Mouse (Mus musculus): ENCODE measurements around the gene Ppp2r1b. TPM values are rescaled to one million over a fixed set of nuclear protein-coding genes. Genes with fewer than 3 reads are reported as not detected.

The Ppp2r1b gene
- polyA plus RNA-seq, 1 experiment from 2014 or later = 73.9 TPM

DNA sequence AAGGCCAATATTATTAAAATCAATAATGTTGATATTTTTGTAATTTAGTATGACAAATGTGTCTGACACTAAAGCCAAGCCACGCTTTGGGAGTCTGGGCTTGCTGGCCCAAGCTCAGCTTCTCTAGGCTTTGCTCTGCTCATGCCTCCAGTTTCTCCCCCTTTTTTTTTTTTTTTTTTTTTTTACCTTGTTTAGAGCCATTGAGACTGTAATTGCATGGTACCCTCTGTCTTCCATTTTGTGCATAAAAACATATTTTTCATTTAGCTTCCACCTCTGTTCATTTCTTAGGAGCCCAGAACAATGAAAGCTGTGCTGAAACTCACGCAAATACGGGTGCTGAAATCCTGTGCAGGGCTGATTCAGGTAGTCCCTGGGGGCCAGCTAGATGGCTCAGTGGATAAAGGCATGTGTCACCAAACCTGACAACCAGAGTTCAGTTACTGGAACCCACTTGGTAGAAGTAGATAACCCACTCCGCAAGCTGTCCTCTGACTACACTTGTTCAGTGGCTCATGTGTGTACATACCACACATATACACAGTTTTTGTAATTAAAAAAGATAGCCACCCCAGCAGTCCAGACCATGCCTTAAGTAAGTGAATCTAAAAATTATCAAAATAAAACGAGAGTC, 10.1 kb downstream of the Ppp2r1b start:
- ATAC-seq (replicated peaks; ENCODE audit: low FRiP score, low TSS enrichment, low read depth) = no peak
- no peaks in the 10 kb centered on the region for H3K27me3 ChIP-seq (replicated peaks; ENCODE audit: control insufficient read depth, insufficient read depth, low read length)
- no peak overlapping the region for H3K4me3 ChIP-seq (ENCODE audit: low read depth, low read length)
- no peak overlapping the region for H3K4me2 ChIP-seq (ENCODE audit: low read length)
- H3K9ac ChIP-seq (ENCODE audit: low read length) = no peak overlapping the region
- no peak for DNase-seq (ENCODE audit: low spot score)
- peaks cover 18% of the 10 kb centered on the region for H3K4me1 ChIP-seq (replicated peaks; ENCODE audit: control insufficient read depth, insufficient read depth, low read length)
- H3K36me3 ChIP-seq (ENCODE audit: control insufficient read depth, insufficient read depth, low read length) = peaks cover 12% of the 10 kb centered on the region
- 89% methylated on average over 5 of the region's 5 CpGs for WGBS
- H3K27ac ChIP-seq (ENCODE audit: low read depth) = no peak overlapping the region
- H3K9me3 ChIP-seq (ENCODE audit: control insufficient read depth, low read length) = no peaks in the 10 kb centered on the region

DNA sequence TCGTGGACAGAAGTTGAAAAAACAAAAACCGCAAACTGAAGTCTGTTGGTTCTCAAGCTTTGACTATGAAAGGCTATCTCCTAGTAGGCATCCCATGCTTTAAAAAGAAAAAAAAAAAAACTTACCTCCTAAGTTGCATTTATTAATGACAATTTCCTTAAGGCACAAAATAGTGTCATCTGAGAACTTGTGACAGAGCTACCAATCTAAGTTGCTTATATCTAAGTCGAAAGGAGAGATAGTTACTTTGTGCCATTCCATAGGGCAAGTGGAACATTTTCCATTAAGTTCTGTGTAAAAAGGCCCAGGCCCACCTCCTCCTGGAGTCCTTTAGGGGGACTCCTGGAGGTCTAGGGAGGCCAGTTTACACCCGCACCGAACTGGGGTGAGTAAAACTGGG, 10.7 kb downstream of the Ppp2r1b start:
- 67% methylated on average over 5 of the region's 5 CpGs for WGBS
- peak overlapping the region; percentile 69 for H3K27ac ChIP-seq (ENCODE audit: low read depth)

DNA sequence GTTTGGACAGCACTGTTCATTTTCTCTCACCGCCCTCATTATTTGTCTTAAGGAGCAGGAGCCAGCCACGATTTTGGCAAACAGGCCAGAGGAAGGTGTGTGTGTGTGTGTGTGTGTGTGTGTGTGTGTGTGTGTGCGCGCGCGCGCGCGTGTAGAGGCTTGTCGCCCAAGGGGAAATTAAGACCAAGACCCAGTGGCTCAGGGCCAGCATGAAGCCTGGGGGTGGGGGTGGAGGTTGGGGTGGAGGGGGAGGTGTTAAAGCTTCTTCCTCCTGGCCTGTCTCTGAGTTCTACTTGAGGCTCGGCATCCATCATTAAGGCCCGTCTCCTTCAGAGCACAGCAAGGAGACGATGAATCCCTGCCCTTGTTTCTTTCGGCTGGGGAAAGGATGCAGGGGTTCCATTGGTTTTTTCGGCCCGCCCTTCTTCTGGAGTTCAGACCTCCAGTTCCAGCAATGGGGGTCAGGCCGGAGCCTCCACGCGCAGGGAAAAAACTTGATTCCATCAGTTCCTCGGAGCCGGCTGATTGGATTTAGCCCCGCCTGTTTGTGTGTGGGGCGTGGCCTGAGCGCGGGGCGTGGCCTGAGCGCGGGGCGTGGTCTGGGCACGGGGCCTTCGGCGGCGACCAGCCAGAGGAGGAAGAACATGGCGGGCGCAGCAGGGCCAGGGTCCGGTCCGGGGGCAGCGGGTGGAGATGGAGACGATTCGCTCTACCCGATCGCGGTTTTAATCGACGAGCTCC, 11.4 kb downstream of the Ppp2r1b start:
- H3K9ac ChIP-seq (ENCODE audit: low read length) = peak overlapping the region; percentile 69
- H3K4me3 ChIP-seq (ENCODE audit: low read depth, low read length) = peak overlapping the region; percentile 82
- no peaks in the 10 kb centered on the region for H3K9me3 ChIP-seq (ENCODE audit: control insufficient read depth, low read length)
- peaks cover 23% of the 10 kb centered on the region for H3K36me3 ChIP-seq (ENCODE audit: control insufficient read depth, insufficient read depth, low read length)
- H3K27ac ChIP-seq (ENCODE audit: low read depth) = peak overlapping the region; percentile 69
- WGBS = under 1% methylated on average over 45 of the region's 45 CpGs
- peaks cover 13% of the 10 kb centered on the region for H3K4me1 ChIP-seq (replicated peaks; ENCODE audit: control insufficient read depth, insufficient read depth, low read length)
- ATAC-seq (replicated peaks; ENCODE audit: low FRiP score, low TSS enrichment, low read depth) = peak; percentile 90
- DNase-seq (ENCODE audit: low spot score) = peak; percentile 99
- no peaks in the 10 kb centered on the region for H3K27me3 ChIP-seq (replicated peaks; ENCODE audit: control insufficient read depth, insufficient read depth, low read length)
- peak overlapping the region; percentile 87 for H3K4me2 ChIP-seq (ENCODE audit: low read length)

More for the DNA sequence above, 10.7 kb downstream of the Ppp2r1b start:
- no peak for DNase-seq (ENCODE audit: low spot score)
- Histone ChIP-seq H3K9me3 (ENCODE audit: control insufficient read depth, low read length) (no peaks in the 10 kb centered on the region), H3K4me3 (ENCODE audit: low read depth, low read length) (peak overlapping the region; percentile 82; the same call in 1 of the 2 replicates), H3K27me3 (replicated peaks; ENCODE audit: control insufficient read depth, insufficient read depth, low read length) (no peaks in the 10 kb centered on the region), H3K36me3 (ENCODE audit: control insufficient read depth, insufficient read depth, low read length) (peaks cover 16% of the 10 kb centered on the region), H3K4me2 (ENCODE audit: low read length) (peak overlapping the region; percentile 87), H3K4me1 (replicated peaks; ENCODE audit: control insufficient read depth, insufficient read depth, low read length) (peaks cover 13% of the 10 kb centered on the region), H3K9ac (ENCODE audit: low read length) (peak overlapping the region; percentile 69; the same call in 1 of the 2 replicates)
- ATAC-seq (replicated peaks; ENCODE audit: low FRiP score, low TSS enrichment, low read depth) = no peak

DNA sequence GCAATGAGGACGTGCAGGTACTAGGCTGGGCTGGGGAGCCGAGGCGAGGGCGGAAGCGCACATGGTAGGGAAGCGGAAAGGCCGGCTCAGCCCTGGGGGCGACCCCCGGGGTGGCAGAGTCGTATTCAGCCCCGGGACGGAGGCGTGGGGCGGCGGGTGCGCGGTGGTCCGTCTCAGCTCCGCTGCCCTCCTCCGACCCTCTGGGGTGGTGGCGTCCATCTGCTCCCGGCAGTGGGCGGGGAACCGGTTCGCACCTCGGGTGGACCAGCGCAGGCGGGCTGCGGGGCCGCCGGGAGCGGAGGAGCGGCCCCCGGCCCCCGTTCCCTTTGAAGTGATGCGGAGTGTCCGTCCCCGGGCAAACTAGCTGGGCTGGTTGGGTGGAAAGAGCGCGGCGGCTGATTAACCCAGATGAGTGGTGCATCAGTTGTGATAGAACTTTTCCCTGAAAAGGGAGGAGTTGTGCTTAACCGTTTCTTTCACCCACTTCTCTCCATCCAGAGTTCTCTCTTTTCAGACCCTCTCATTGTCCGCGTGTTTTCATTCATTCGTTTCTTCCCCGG, 12.1 kb downstream of the Ppp2r1b start:
- H3K27ac ChIP-seq (ENCODE audit: low read depth) = peak overlapping the region; percentile 69
- H3K9me3 ChIP-seq (ENCODE audit: control insufficient read depth, low read length) = no peaks in the 10 kb centered on the region
- H3K4me3 ChIP-seq (ENCODE audit: low read depth, low read length) = peak overlapping the region; percentile 82
- peaks cover 30% of the 10 kb centered on the region for H3K36me3 ChIP-seq (ENCODE audit: control insufficient read depth, insufficient read depth, low read length)
- under 1% methylated on average over 46 of the region's 46 CpGs for WGBS
- peak overlapping the region; percentile 87 for H3K4me2 ChIP-seq (ENCODE audit: low read length)
- peaks cover 13% of the 10 kb centered on the region for H3K4me1 ChIP-seq (replicated peaks; ENCODE audit: control insufficient read depth, insufficient read depth, low read length)
- H3K9ac ChIP-seq (ENCODE audit: low read length) = peak overlapping the region; percentile 69
- peak; percentile 73 for ATAC-seq (replicated peaks; ENCODE audit: low FRiP score, low TSS enrichment, low read depth)
- H3K27me3 ChIP-seq (replicated peaks; ENCODE audit: control insufficient read depth, insufficient read depth, low read length) = no peaks in the 10 kb centered on the region
- no peak for DNase-seq (ENCODE audit: low spot score)

DNA sequence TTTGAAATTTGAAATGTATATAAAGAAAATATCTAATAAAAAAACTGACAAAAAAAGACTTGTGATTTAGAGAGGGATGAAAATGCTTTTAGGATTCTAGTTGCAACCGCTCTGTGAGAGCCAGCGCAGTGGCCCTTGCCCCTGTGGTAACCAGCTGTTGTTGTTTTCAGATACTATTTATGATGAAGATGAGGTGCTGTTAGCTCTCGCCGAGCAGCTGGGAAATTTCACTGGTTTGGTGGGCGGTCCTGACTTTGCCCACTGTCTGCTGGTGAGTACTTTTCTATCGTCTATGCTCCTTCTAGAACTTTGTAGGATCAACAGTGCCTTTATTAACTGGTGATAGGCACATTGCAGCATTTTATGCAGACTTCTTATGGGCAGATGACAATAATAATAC, 13.6 kb downstream of the Ppp2r1b start:
- no peak overlapping the region for H3K9ac ChIP-seq (ENCODE audit: low read length)
- ATAC-seq (replicated peaks; ENCODE audit: low FRiP score, low TSS enrichment, low read depth) (no peak), DNase-seq (ENCODE audit: low spot score) (no peak)
- 72% methylated on average over 6 of the region's 6 CpGs for WGBS
- H3K4me1 ChIP-seq (replicated peaks; ENCODE audit: control insufficient read depth, insufficient read depth, low read length) = peaks cover 13% of the 10 kb centered on the region
- no peaks in the 10 kb centered on the region for H3K27me3 ChIP-seq (replicated peaks; ENCODE audit: control insufficient read depth, insufficient read depth, low read length)
- H3K36me3 ChIP-seq (ENCODE audit: control insufficient read depth, insufficient read depth, low read length) = peaks cover 45% of the 10 kb centered on the region
- H3K4me2 ChIP-seq (ENCODE audit: low read length) = no peak overlapping the region
- no peaks in the 10 kb centered on the region for H3K9me3 ChIP-seq (ENCODE audit: control insufficient read depth, low read length)
- H3K27ac ChIP-seq (ENCODE audit: low read depth) = no peak overlapping the region
- H3K4me3 ChIP-seq (ENCODE audit: low read depth, low read length) = no peak overlapping the region

DNA sequence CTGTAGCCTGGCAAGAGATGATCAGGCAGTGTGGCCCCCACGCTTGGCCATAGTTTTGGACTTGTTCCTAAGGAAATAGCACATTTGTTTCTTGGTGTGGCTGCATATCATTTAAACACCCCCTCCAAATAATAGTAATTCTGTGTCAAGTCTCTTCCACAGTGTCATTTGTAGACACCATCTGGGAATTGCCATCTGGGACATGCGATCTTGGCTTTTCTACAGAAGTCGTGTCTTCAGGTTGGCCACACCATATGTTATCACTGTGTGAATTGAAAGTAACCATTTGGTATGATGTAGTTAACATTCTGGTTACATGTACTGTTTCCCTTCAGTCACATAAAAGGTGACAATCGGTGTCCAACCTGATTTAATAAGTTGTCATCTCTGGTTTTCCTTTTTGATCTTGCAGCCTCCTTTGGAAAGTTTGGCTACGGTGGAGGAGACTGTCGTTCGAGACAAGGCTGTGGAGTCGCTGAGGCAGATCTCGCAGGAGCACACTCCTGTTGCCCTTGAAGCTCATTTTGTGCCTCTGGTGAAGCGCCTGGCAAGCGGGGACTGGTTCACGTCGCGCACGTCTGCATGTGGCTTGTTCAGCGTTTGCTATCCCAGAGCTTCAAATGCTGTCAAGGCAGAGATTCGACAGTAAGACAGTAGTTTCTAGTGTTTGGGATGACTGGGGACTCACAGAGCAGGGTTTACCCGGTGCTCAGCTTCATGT, 16.2 kb downstream of the Ppp2r1b start:
- H3K36me3 ChIP-seq (ENCODE audit: control insufficient read depth, insufficient read depth, low read length) = peaks cover 71% of the 10 kb centered on the region
- H3K9me3 ChIP-seq (ENCODE audit: control insufficient read depth, low read length) = no peaks in the 10 kb centered on the region
- no peak overlapping the region for H3K4me2 ChIP-seq (ENCODE audit: low read length)
- WGBS = 91% methylated on average over 18 of the region's 18 CpGs
- no peaks in the 10 kb centered on the region for H3K27me3 ChIP-seq (replicated peaks; ENCODE audit: control insufficient read depth, insufficient read depth, low read length)
- no peak overlapping the region for H3K27ac ChIP-seq (ENCODE audit: low read depth)
- H3K4me1 ChIP-seq (replicated peaks; ENCODE audit: control insufficient read depth, insufficient read depth, low read length) = peaks cover 9% of the 10 kb centered on the region; the same call in 1 of the 2 replicates
- H3K9ac ChIP-seq (ENCODE audit: low read length) = no peak overlapping the region
- DNase-seq (ENCODE audit: low spot score) = no peak
- no peak overlapping the region for H3K4me3 ChIP-seq (ENCODE audit: low read depth, low read length)
- ATAC-seq (replicated peaks; ENCODE audit: low FRiP score, low TSS enrichment, low read depth) = no peak

DNA sequence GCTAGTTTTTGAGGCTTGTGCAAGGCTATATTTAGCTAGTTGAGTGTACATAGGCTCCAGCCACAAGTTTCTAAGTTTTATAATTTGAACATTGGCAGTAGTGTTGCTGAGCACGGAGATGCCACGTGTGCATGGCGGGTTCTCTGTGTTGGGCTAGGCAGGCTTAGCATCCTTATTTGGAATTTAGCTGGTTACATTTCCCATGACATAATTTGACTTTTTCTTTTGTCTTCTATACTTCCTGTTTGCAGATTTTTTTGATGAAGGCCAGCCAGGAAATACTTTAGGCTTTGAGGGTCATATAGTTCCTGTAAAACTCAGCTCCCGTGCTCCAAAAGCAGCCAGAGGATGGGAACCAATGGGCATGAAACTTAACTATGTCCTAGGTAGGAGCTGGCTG, 18.7 kb downstream of the Ppp2r1b start:
- no peaks in the 10 kb centered on the region for H3K27me3 ChIP-seq (replicated peaks; ENCODE audit: control insufficient read depth, insufficient read depth, low read length)
- H3K9me3 ChIP-seq (ENCODE audit: control insufficient read depth, low read length) = no peaks in the 10 kb centered on the region
- DNase-seq (ENCODE audit: low spot score) (no peak), ATAC-seq (replicated peaks; ENCODE audit: low FRiP score, low TSS enrichment, low read depth) (no peak)
- H3K9ac ChIP-seq (ENCODE audit: low read length) = no peak overlapping the region
- no peak overlapping the region for H3K4me3 ChIP-seq (ENCODE audit: low read depth, low read length)
- peaks cover 97% of the 10 kb centered on the region for H3K36me3 ChIP-seq (ENCODE audit: control insufficient read depth, insufficient read depth, low read length)
- 90% methylated on average over 4 of the region's 4 CpGs for WGBS
- H3K27ac ChIP-seq (ENCODE audit: low read depth) = no peak overlapping the region
- H3K4me1 ChIP-seq (replicated peaks; ENCODE audit: control insufficient read depth, insufficient read depth, low read length) = 0 out of 2 replicates have a peak, but pooled peaks cover under 1% of the 10 kb centered on the region
- no peak overlapping the region for H3K4me2 ChIP-seq (ENCODE audit: low read length)

DNA sequence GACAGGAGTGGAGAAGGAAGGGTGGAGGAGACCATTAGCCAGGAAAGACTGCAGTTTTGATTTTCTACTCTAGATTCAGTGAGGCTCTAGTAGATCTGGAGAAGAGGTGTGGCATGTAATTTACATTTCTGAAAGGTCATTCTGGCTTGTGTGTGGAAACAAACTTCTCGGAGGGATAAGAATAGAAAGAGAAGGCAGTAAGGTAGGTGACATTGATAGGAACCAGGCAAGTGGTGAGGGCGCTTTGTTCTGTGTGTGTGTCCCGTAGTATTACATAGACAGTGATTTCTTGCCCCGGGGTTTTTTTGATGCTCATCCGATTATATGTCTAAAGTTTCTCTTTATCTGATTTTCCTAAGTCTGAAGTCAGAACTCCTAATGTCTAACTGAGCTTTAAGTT, 19.8 kb downstream of the Ppp2r1b start:
- no peak overlapping the region for H3K9ac ChIP-seq (ENCODE audit: low read length)
- H3K9me3 ChIP-seq (ENCODE audit: control insufficient read depth, low read length) = no peaks in the 10 kb centered on the region
- ATAC-seq (replicated peaks; ENCODE audit: low FRiP score, low TSS enrichment, low read depth) (no peak), DNase-seq (ENCODE audit: low spot score) (no peak)
- peaks cover 94% of the 10 kb centered on the region for H3K36me3 ChIP-seq (ENCODE audit: control insufficient read depth, insufficient read depth, low read length)
- no peaks in the 10 kb centered on the region for H3K27me3 ChIP-seq (replicated peaks; ENCODE audit: control insufficient read depth, insufficient read depth, low read length)
- no peak overlapping the region for H3K4me3 ChIP-seq (ENCODE audit: low read depth, low read length)
- H3K27ac ChIP-seq (ENCODE audit: low read depth) = no peak overlapping the region
- no peaks in the 10 kb centered on the region for H3K4me1 ChIP-seq (replicated peaks; ENCODE audit: control insufficient read depth, insufficient read depth, low read length)
- H3K4me2 ChIP-seq (ENCODE audit: low read length) = no peak overlapping the region
- WGBS = 58% methylated on average over 5 of the region's 5 CpGs
